Mouse (Mus musculus): Measurements from ENCODE around the gene Mtm1.

- no peak for TF ChIP-seq POLR2A (IDR thresholded peaks at IDR 0.05; ENCODE audit: low read depth, low read length)
- no peak for TF ChIP-seq CTCF (conservative IDR thresholded peaks at IDR 0.05; ENCODE audit: insufficient read depth, insufficient read length, low read depth, low read length)
These were observed 85.4 kb downstream of the Mtm1 start for GRCm38 (mm10) chrX:71296005-71296404.
